Comparison of ENCODE assay signal across 11 mouse cellular contexts in the genomic region with DNA sequence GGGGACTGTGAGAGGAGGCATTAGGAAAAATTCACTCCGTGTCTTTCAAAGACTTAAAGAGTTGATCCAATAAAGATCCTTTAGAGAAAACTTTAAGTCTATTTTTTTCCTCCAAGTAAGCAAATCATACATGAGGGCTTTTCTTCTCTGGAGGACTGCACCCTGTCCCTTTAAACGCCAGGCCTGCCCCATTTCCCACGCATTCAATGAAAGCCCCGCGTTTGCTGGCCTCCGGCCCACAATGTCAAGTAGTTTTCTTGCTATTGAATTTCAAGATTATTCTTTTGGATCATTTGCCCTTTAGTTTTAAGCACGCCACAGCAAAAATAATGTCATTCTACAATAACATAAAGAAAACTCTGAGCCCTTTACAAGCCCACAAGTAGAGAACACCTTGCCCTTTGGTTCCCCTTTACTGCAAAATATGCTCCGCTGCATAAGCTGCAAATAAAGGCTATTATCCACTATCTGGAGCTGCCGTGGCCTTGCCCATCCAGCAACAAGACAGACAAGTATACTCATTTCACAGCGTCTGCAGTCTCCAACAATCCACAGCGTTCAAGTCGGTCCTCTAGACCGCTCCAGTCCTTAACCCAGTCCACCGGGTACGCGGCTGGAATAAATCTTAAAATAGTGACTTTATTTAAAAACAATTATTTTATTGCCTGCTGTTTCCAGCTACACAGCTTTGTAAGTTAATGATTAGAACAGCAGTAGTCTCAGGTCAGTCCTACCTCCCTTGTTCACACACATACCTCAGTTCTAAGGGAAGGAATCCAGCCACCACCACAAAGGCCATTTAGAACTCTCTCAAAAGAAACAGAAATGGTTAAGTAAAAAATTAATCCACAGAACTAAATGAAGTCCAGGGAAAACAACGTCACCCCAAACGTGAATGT. TPM values are rescaled to one million over a fixed set of nuclear protein-coding genes. Genes with fewer than 3 reads are reported as not detected.
A peak's percentile ranks its signal among the peaks of the same experiment; 100 is the strongest.
DNase-seq lines count a peak whose midpoint lies in the region; ATAC-seq and TF ChIP-seq lines count a peak whose summit lies in the region.
"Had no signal": no experiment of that assay in that cellular context is flagged by ENCODE, and none has a peak within 500 bp of the region (broad histone marks: within the 10 kb centered on the region; RNA-seq: fewer than 3 reads in every experiment).

No protein-coding gene starts in this region.

- no peak for TF ChIP-seq CTCF in left cerebral cortex, adult 2 months (IDR thresholded peaks at IDR 0.05)

- no peak overlapping the region for H3K9ac ChIP-seq in hindbrain, embryonic 12.5 days
- H3K9ac ChIP-seq in limb, embryonic 13.5 days = no peak overlapping the region; the same call in 1 of the 2 replicates

- H3K36me3 ChIP-seq in hindbrain, embryonic 12.5 days = peaks cover 8% of the 10 kb centered on the region
- H3K36me3 ChIP-seq in limb, embryonic 13.5 days = peaks cover 6% of the 10 kb centered on the region; the same call in 1 of the 2 replicates

- intact Hi-C loops in left cerebral cortex, adult 2 months (cut with DNase I) = loop anchor here (5.0 kb wide), 1 partner anchor 650 kb away; no protein-coding TSS in a partner anchor
- intact Hi-C loops in left cerebral cortex, postnatal 25 days (cut with DNase I) = no loop called here

- no peaks in the 10 kb centered on the region for H3K9me3 ChIP-seq in hindbrain, embryonic 12.5 days (replicated peaks)
- no peaks in the 10 kb centered on the region for H3K9me3 ChIP-seq in limb, embryonic 13.5 days
- H3K9me3 ChIP-seq: G1E had no signal

- no peaks in the 10 kb centered on the region for H3K27me3 ChIP-seq in hindbrain, embryonic 12.5 days
- no peaks in the 10 kb centered on the region for H3K27me3 ChIP-seq in limb, embryonic 13.5 days

- 44% methylated on average over 18 of the region's 18 CpGs for WGBS in hindbrain, embryonic 12.5 days
- 29% methylated on average over 18 of the region's 18 CpGs for WGBS in limb, embryonic 13.5 days

- peaks cover 40% of the 10 kb centered on the region for H3K4me1 ChIP-seq in hindbrain, embryonic 12.5 days
- peaks cover 49% of the 10 kb centered on the region for H3K4me1 ChIP-seq in limb, embryonic 13.5 days

- ATAC-seq in hindbrain, embryonic 12.5 days (ENCODE audit: low FRiP score) = no peak
- no peak for ATAC-seq in limb, embryonic 13.5 days (ENCODE audit: low FRiP score, low read depth)

- no peak overlapping the region for H3K27ac ChIP-seq in left cerebral cortex, adult 2 months
- 0 out of 2 replicates have a peak overlapping the region, but pooled peaks have one; percentile 19 for H3K27ac ChIP-seq in hindbrain, embryonic 12.5 days
- no peak overlapping the region for H3K27ac ChIP-seq in limb, embryonic 13.5 days

- DNase-seq in left cerebral cortex, adult 2 months (ENCODE audit: extremely low spot score in 1 of 2, low spot score in 2 of 2) = no peak
- no peak for DNase-seq in left cerebral cortex, postnatal 25 days (ENCODE audit: low spot score in 2 of 2)
- peak; percentile 64 for DNase-seq in retina, postnatal 1 day
- DNase-seq in thymus, postnatal 10 days (ENCODE audit: low spot score in 2 of 2) = no peak
- no peak for DNase-seq in urinary bladder, adult 18-20 months (ENCODE audit: low spot score in 2 of 2)
- no peak for DNase-seq in urinary bladder, postnatal 4 days (ENCODE audit: low spot score in 2 of 2)

- H3K4me3 ChIP-seq in left cerebral cortex, adult 2 months = peak overlapping the region; percentile 19; the same call in 1 of the 2 replicates
- no peak overlapping the region for H3K4me3 ChIP-seq in hindbrain, embryonic 12.5 days
- no peak overlapping the region for H3K4me3 ChIP-seq in limb, embryonic 13.5 days
- H3K4me3 ChIP-seq: erythroblast, embryonic 14.5 days; myocyte had no signal

- peak overlapping the region; percentile 36 for H3K4me2 ChIP-seq in hindbrain, embryonic 12.5 days (replicated peaks)
- H3K4me2 ChIP-seq in limb, embryonic 13.5 days (replicated peaks) = peak overlapping the region; percentile 42

RNA-seq across cellular contexts. Expression of gene Mllt3, which starts 15.5 kb away (rescaled TPM):
- total RNA-seq in left cerebral cortex, adult 2 months (2021) = 10 to 100 TPM; 37.1 to 41.7 TPM
- total RNA-seq in left cerebral cortex, postnatal 25 days (2021) = 10 to 100 TPM; 36.9 to 39.1 TPM
- polyA plus RNA-seq in hindbrain, embryonic 12.5 days (2016; fragmentation: Nextera tagmentation; extraction: Ambion mirVana) = 89.8 and 103 TPM in 2 replicates
- 51.9 and 61.7 TPM in 2 replicates for polyA plus RNA-seq in limb, embryonic 13.5 days (2015; fragmentation: Nextera tagmentation; extraction: Ambion mirVana)
